Mouse (Mus musculus) cerebellum, postnatal 14 days (tissue): Measurements from ENCODE around the gene Col4a4.

Source experiments
- DNase-seq, 2 experiments: peaks; one replicate each; pipeline ENCODE4 v3.0.0; 2021; ENCODE audit warnings: mixed read lengths in 2 of 2

The Col4a4 gene

GRCm38 (mm10) chr1:82586713-82587399 is at the start of gene Col4a4, which contains the start of gene Col4a3:
TSS of gene Col4a4 (minus strand) at chr1:82586849.
TSS of gene Col4a3 (plus strand) at chr1:82586921.
- DNase-seq, result peak; percentile 55 to 65

- no peak for DNase-seq
Measured at GRCm38 (mm10) chr1:82636321-82636720, 49.7 kb upstream of the Col4a4 start.

GRCm38 (mm10) chr1:82635254-82635620 is 48.6 kb upstream of the Col4a4 start:
- no peak for DNase-seq

GRCm38 (mm10) chr1:82634545-82635253 is 48.0 kb upstream of the Col4a4 start:
- peak; percentile 90 to 93 for DNase-seq

- no peak for DNase-seq
Measured at GRCm38 (mm10) chr1:82631169-82631792, 44.6 kb upstream of the Col4a4 start.

GRCm38 (mm10) chr1:82629495-82629894 is 42.8 kb upstream of the Col4a4 start:
- DNase-seq, result no peak

- DNase-seq, result no peak
Measured at GRCm38 (mm10) chr1:82627652-82628051, 41.0 kb upstream of the Col4a4 start.

- no peak for DNase-seq
Measured at GRCm38 (mm10) chr1:82625474-82625873, 38.8 kb upstream of the Col4a4 start.

- DNase-seq, result no peak
Measured at GRCm38 (mm10) chr1:82624934-82625333, 38.3 kb upstream of the Col4a4 start.

GRCm38 (mm10) chr1:82619981-82620380 is 33.3 kb upstream of the Col4a4 start:
- DNase-seq, result no peak

- no peak for DNase-seq
Measured at GRCm38 (mm10) chr1:82618592-82618991, 31.9 kb upstream of the Col4a4 start.

GRCm38 (mm10) chr1:82618001-82618400 is 31.4 kb upstream of the Col4a4 start:
- DNase-seq, result no peak

GRCm38 (mm10) chr1:82612061-82612660 is 25.5 kb upstream of the Col4a4 start:
- DNase-seq, result no peak

GRCm38 (mm10) chr1:82608646-82609262 is 22.1 kb upstream of the Col4a4 start:
- DNase-seq, result peak; percentile 32 to 49

GRCm38 (mm10) chr1:82605856-82606255 is 19.2 kb upstream of the Col4a4 start:
- no peak for DNase-seq

GRCm38 (mm10) chr1:82605347-82605746 is 18.7 kb upstream of the Col4a4 start:
- DNase-seq, result no peak

- DNase-seq, result no peak
Measured at GRCm38 (mm10) chr1:82603198-82603950, 16.7 kb upstream of the Col4a4 start.

- peak; percentile 42 to 59 for DNase-seq
Measured at GRCm38 (mm10) chr1:82596864-82597596, 10.4 kb upstream of the Col4a4 start.

GRCm38 (mm10) chr1:82590266-82590665 is 3.6 kb upstream of the Col4a4 start:
- DNase-seq, result no peak

- no peak for DNase-seq
Measured at GRCm38 (mm10) chr1:82585981-82586380, 668 bp downstream of the Col4a4 start.

GRCm38 (mm10) chr1:82578320-82578719 is 8.3 kb downstream of the Col4a4 start:
- no peak for DNase-seq
